Mouse (Mus musculus): ENCODE data around the gene Vmn2r107.

DNA sequence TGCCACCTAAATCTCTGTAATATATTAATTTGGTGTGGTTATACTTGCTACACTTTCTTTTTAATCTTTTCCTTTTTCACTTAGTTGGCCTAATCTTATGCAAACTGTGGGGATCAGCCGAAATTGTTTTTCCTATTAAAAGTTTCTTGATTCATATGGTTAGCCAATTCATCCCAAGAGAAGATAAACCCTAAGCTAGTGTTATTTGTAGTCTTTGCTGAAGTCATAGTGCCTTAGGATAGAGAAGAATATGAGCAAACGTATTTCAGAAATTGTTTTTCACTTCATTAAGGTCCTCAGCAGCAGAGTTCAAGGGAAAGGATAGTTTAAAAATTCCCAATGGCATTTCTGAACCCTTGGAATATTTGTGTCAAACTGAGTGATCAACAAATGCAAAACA is at the start of gene Vmn2r107:
- TF ChIP-seq CTCF (IDR thresholded peaks at IDR 0.05) = no peak
- no peak for TF ChIP-seq POLR2A (IDR thresholded peaks at IDR 0.05; ENCODE audit: insufficient read depth, low read depth, low read length)

Measured in heart, adult 2 months (tissue).